Mouse (Mus musculus) layer of hippocampus, adult 9-11 months (tissue): ENCODE results near the gene Fabp3.

Experiments
- DNase-seq: peaks from one replicate; pipeline ENCODE4 v3.0.0; 2022

The Fabp3 gene

GRCm38 (mm10) chr4:130295047-130295745 lies 13.2 kb upstream of the Fabp3 start:
- no peak for DNase-seq

- no peak for DNase-seq
These were observed 12.0 kb upstream of the Fabp3 start for GRCm38 (mm10) chr4:130296243-130296965.

- no peak for DNase-seq
These were observed 11.3 kb upstream of the Fabp3 start for GRCm38 (mm10) chr4:130297123-130297529.

- no peak for DNase-seq
These were observed 9.3 kb upstream of the Fabp3 start for GRCm38 (mm10) chr4:130298877-130299628.

GRCm38 (mm10) chr4:130299629-130300018 lies 8.8 kb upstream of the Fabp3 start:
- no peak for DNase-seq

- no peak for DNase-seq
These were observed 6.0 kb upstream of the Fabp3 start for GRCm38 (mm10) chr4:130302285-130302870.

GRCm38 (mm10) chr4:130304746-130305145 lies 3.6 kb upstream of the Fabp3 start:
- no peak for DNase-seq

- DNase-seq: no peak
These were observed 1.4 kb upstream of the Fabp3 start for GRCm38 (mm10) chr4:130306796-130307630.

- DNase-seq: no peak
These were observed 554 bp upstream of the Fabp3 start for GRCm38 (mm10) chr4:130307851-130308230.

- no peak for DNase-seq
These were observed 859 bp downstream of the Fabp3 start for GRCm38 (mm10) chr4:130309254-130309653.

GRCm38 (mm10) chr4:130312526-130312925 lies 4.1 kb downstream of the Fabp3 start:
- DNase-seq: no peak

- no peak for DNase-seq
These were observed 5.2 kb downstream of the Fabp3 start for GRCm38 (mm10) chr4:130313552-130313951.

- DNase-seq: no peak
These were observed 7.6 kb downstream of the Fabp3 start for GRCm38 (mm10) chr4:130315771-130316527.

- no peak for DNase-seq
These were observed 8.3 kb downstream of the Fabp3 start for GRCm38 (mm10) chr4:130316691-130317090.

- DNase-seq: no peak
These were observed 9.7 kb downstream of the Fabp3 start for GRCm38 (mm10) chr4:130318122-130318521.

GRCm38 (mm10) chr4:130319564-130319963 lies 11.2 kb downstream of the Fabp3 start:
- no peak for DNase-seq

- DNase-seq: no peak
These were observed 13.2 kb downstream of the Fabp3 start for GRCm38 (mm10) chr4:130321640-130322039.

- no peak for DNase-seq
These were observed 14.2 kb downstream of the Fabp3 start for GRCm38 (mm10) chr4:130322567-130322966.

- DNase-seq: no peak
These were observed 14.8 kb downstream of the Fabp3 start for GRCm38 (mm10) chr4:130323165-130323564.

GRCm38 (mm10) chr4:130323607-130324006 lies 15.2 kb downstream of the Fabp3 start:
- no peak for DNase-seq

GRCm38 (mm10) chr4:130325446-130325845 lies 17.1 kb downstream of the Fabp3 start:
- DNase-seq: no peak

GRCm38 (mm10) chr4:130327366-130327765 lies 19.0 kb downstream of the Fabp3 start:
- DNase-seq: no peak
